Mouse (Mus musculus) liver, embryonic 12.5 days (tissue): ENCODE data around the gene Alas2. TPM values are rescaled to one million over a fixed set of nuclear protein-coding genes. Genes with fewer than 3 reads are reported as not detected.

Experiments used
- ATAC-seq: fragments of 200-750 bp; cut with Nextera tagmentation; 2 replicates; pipeline ENCODE4 v1.8.0; 2017; ENCODE audit warnings: moderate number of reproducible peaks, mild to moderate bottlenecking, moderate library complexity
- H3K27ac ChIP-seq: fragments of 300-500 bp; sonication (generic); 2 replicates; pipeline ENCODE4 v1.5.1; 2016; ENCODE audit warnings: mild to moderate bottlenecking
- H3K27me3 ChIP-seq: fragments of 300-500 bp; sonication (generic); replicated peaks from 2 replicates; pipeline ENCODE4 v1.6.1; 2016; ENCODE audit warnings: mild to moderate bottlenecking, moderate library complexity
- H3K36me3 ChIP-seq: fragments of 300-500 bp; sonication (generic); 2 replicates; pipeline ENCODE4 v1.6.1; 2016; ENCODE audit warnings: mild to moderate bottlenecking, moderate library complexity
- H3K4me1 ChIP-seq: fragments of 300-500 bp; sonication (generic); 2 replicates; pipeline ENCODE4 v1.6.1; 2016
- H3K4me2 ChIP-seq: fragments of 300-500 bp; sonication (generic); 2 replicates; pipeline ENCODE4 v1.6.1; 2016; ENCODE audit warnings: mild to moderate bottlenecking, moderate library complexity
- H3K4me3 ChIP-seq: fragments of 300-500 bp; sonication (generic); 2 replicates; pipeline ENCODE4 v1.5.1; 2016; ENCODE audit warnings: mild to moderate bottlenecking, moderate library complexity
- H3K9ac ChIP-seq: fragments of 300-500 bp; sonication (generic); 2 replicates; pipeline ENCODE4 v1.6.1; 2016; ENCODE audit warnings: mild to moderate bottlenecking, moderate library complexity
- H3K9me3 ChIP-seq: fragments of 300-500 bp; sonication (generic); replicated peaks from 2 replicates; pipeline ENCODE4 v1.6.1; 2016; ENCODE audit warnings: mild to moderate bottlenecking, moderate library complexity
- WGBS: fragments of 180-500 bp; shearing (Covaris S2); methylation state at CpG from one replicate; pipeline ENCODE4 v1.1.7; 2016; ENCODE audit not compliant: insufficient replicate concordance; 5-methylcytosine and 5-hydroxymethylcytosine counted together
- polyA plus RNA-seq: library from polyadenylated mRNA; unstranded; fragments of >200 nt; fragmentation: Nextera tagmentation; extraction: Ambion mirVana; gene quantifications from 2 replicates; pipeline ENCODE4 v1.2.1, GENCODE M21; 2016

The Alas2 gene
- polyA plus RNA-seq, 1 experiment from 2014 or later: 776 TPM

GRCm38 (mm10) chrX:150564644-150565357, 17.6 kb downstream of the Alas2 start:
- ATAC-seq: peak; percentile 100
- Histone ChIP-seq H3K4me3 (peak overlapping the region; percentile 17; the same call in 1 of the 2 replicates), H3K9ac (peak overlapping the region; percentile 63), H3K36me3 (peaks cover 88% of the 10 kb centered on the region), H3K4me2 (peak overlapping the region; percentile 58), H3K27ac (peak overlapping the region; percentile 93), H3K9me3 (no peaks in the 10 kb centered on the region), H3K27me3 (no peaks in the 10 kb centered on the region), H3K4me1 (peaks cover 38% of the 10 kb centered on the region)
- 46% methylated on average over 12 of the region's 12 CpGs for WGBS

- Histone ChIP-seq H3K4me1 (peaks cover 8% of the 10 kb centered on the region; the same call in 1 of the 2 replicates), H3K9me3 (no peaks in the 10 kb centered on the region), H3K27ac (no peak overlapping the region), H3K4me2 (no peak overlapping the region), H3K9ac (no peak overlapping the region), H3K4me3 (no peak overlapping the region), H3K36me3 (peaks cover 35% of the 10 kb centered on the region), H3K27me3 (no peaks in the 10 kb centered on the region)
- ATAC-seq: no peak
Measured at GRCm38 (mm10) chrX:150581921-150582320, 34.7 kb downstream of the Alas2 start.

- no peak overlapping the region for H3K4me2 ChIP-seq
- ATAC-seq: no peak
- H3K36me3 ChIP-seq: peaks cover 35% of the 10 kb centered on the region
- peaks cover 18% of the 10 kb centered on the region for H3K4me1 ChIP-seq
- H3K27me3 ChIP-seq: no peaks in the 10 kb centered on the region
- H3K9me3 ChIP-seq: no peaks in the 10 kb centered on the region
- H3K9ac ChIP-seq: no peak overlapping the region
- H3K27ac ChIP-seq: no peak overlapping the region
- WGBS: 90% methylated on average over 8 of the region's 8 CpGs
- H3K4me3 ChIP-seq: no peak overlapping the region
Measured at GRCm38 (mm10) chrX:150585116-150585515, 37.9 kb downstream of the Alas2 start.

- H3K36me3 ChIP-seq: peaks cover 20% of the 10 kb centered on the region
- WGBS: 11% methylated on average over 34 of the region's 35 CpGs
- peak; percentile 96 for ATAC-seq
- H3K27ac ChIP-seq: peak within 1 kb of the TSS; percentile 92
- peak within 1 kb of the TSS; percentile 77 for H3K4me2 ChIP-seq
- no peaks in the 10 kb centered on the region for H3K9me3 ChIP-seq
- H3K27me3 ChIP-seq: peaks cover 5% of the 10 kb centered on the region; the same call in 1 of the 2 replicates
- peak within 1 kb of the TSS; percentile 74 for H3K9ac ChIP-seq
- peaks cover 20% of the 10 kb centered on the region for H3K4me1 ChIP-seq
- H3K4me3 ChIP-seq: peak within 1 kb of the TSS; percentile 66
Measured at GRCm38 (mm10) chrX:150588023-150588764, 41.0 kb downstream of the Alas2 start, which contains the start of gene Pfkfb1. TSS of gene Pfkfb1 (plus strand) at chrX:150588229.

GRCm38 (mm10) chrX:150589696-150590095, 42.5 kb downstream of the Alas2 start, which contains the start of gene Apex2:
TSS of gene Apex2 (minus strand) at chrX:150589868.
- Histone ChIP-seq H3K9ac (peak within 1 kb of the TSS; percentile 74), H3K4me3 (peak within 1 kb of the TSS; percentile 66), H3K27me3 (peaks cover 5% of the 10 kb centered on the region; the same call in 1 of the 2 replicates), H3K9me3 (no peaks in the 10 kb centered on the region), H3K36me3 (peaks cover 13% of the 10 kb centered on the region), H3K27ac (peak within 1 kb of the TSS; percentile 92), H3K4me2 (peak within 1 kb of the TSS; percentile 77), H3K4me1 (peaks cover 32% of the 10 kb centered on the region)
- ATAC-seq: no peak
- 67% methylated on average over 5 of the region's 5 CpGs for WGBS

GRCm38 (mm10) chrX:150593266-150594035, 46.3 kb downstream of the Alas2 start:
- Histone ChIP-seq H3K4me1 (peaks cover 35% of the 10 kb centered on the region), H3K9me3 (no peaks in the 10 kb centered on the region), H3K27me3 (peaks cover 5% of the 10 kb centered on the region; the same call in 1 of the 2 replicates), H3K4me2 (no peak overlapping the region), H3K4me3 (no peak overlapping the region), H3K9ac (no peak overlapping the region), H3K27ac (no peak overlapping the region), H3K36me3 (no peaks in the 10 kb centered on the region)
- 82% methylated on average over 12 of the region's 12 CpGs for WGBS
- ATAC-seq: no peak

- Histone ChIP-seq H3K4me3 (no peak overlapping the region), H3K27ac (peak overlapping the region; percentile 73), H3K4me1 (peaks cover 28% of the 10 kb centered on the region), H3K36me3 (no peaks in the 10 kb centered on the region), H3K4me2 (peak overlapping the region; percentile 40), H3K9ac (peak overlapping the region; percentile 12; the same call in 1 of the 2 replicates), H3K9me3 (no peaks in the 10 kb centered on the region), H3K27me3 (peaks cover 5% of the 10 kb centered on the region; the same call in 1 of the 2 replicates)
- 52% methylated on average over 3 of the region's 3 CpGs for WGBS
- ATAC-seq: peak; percentile 41; the same call in 1 of the 2 replicates
Measured at GRCm38 (mm10) chrX:150594176-150594575, 47.0 kb downstream of the Alas2 start.

- Histone ChIP-seq H3K27ac (peak overlapping the region; percentile 73), H3K36me3 (no peaks in the 10 kb centered on the region), H3K27me3 (peaks cover 5% of the 10 kb centered on the region; the same call in 1 of the 2 replicates), H3K4me3 (no peak overlapping the region), H3K9ac (peak overlapping the region; percentile 12; the same call in 1 of the 2 replicates), H3K4me1 (peaks cover 26% of the 10 kb centered on the region), H3K9me3 (no peaks in the 10 kb centered on the region), H3K4me2 (peak overlapping the region; percentile 40)
- 46% methylated on average over 9 of the region's 9 CpGs for WGBS
- ATAC-seq: peak; percentile 93
Measured at GRCm38 (mm10) chrX:150595016-150595760, 48.0 kb downstream of the Alas2 start.

- H3K27ac ChIP-seq: no peak overlapping the region
- no peaks in the 10 kb centered on the region for H3K27me3 ChIP-seq
- ATAC-seq: no peak
- no peak overlapping the region for H3K9ac ChIP-seq
- H3K4me2 ChIP-seq: no peak overlapping the region
- no peak overlapping the region for H3K4me3 ChIP-seq
- no peaks in the 10 kb centered on the region for H3K36me3 ChIP-seq
- no peaks in the 10 kb centered on the region for H3K9me3 ChIP-seq
- H3K4me1 ChIP-seq: peaks cover 21% of the 10 kb centered on the region
- WGBS: 65% methylated on average over 2 of the region's 2 CpGs
Measured at GRCm38 (mm10) chrX:150598882-150599281, 51.7 kb downstream of the Alas2 start.
